Mouse (Mus musculus): ENCODE results near the gene Bcl3. TPM values are rescaled to one million over a fixed set of nuclear protein-coding genes. Genes with fewer than 3 reads are reported as not detected.
"Not testable (repeated sequence)": the region's sequence is repeated elsewhere in the genome, so short reads cannot be mapped to it uniquely, and the experiment has no call there.

The Bcl3 gene
- polyA plus RNA-seq, 1 experiment, result 0.18 TPM

DNA sequence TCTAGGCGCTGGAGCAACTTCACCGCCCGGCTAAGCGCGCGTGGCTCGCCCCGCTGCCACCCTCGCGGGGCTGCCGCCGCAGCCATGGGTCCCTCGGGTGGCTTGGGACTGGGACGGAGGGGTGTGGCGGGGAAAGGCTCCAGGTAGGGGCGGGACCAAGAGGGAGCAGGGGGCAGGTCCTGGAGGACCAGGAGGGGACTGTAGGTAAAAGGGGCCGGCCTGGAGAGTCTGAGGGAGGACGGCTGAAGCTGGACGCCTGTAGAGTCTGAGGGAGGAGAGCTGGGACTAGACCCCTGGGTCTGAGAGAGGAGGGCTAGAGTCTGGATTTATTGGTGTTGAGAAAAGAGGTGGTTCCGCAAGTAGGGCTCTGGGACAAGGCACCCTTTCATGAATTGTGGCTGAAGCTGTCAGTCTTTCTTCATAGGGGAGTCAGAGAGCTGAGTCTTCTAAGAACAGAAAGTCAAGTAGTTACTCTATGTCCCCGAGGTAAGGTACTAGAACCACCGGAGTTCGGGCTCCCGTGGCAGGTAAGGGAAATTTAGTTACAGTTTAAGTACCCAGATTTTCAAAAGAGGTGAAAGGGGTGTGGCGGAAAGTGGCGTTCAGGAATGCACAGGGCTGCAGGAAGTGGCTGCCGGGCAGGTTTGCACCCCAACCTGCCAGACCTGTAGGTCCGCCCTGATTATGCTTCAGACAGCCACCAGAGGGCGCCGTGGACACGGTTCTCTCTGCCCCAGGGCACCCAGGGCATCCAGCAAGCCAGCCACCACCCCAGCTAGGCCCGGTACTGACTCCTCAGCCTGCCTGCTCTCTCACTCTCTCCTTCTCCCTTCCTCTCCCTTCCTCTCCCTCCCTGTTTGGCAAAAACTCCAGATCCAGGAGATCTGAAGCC, 25.6 kb downstream of the Bcl3 start, which contains the start of gene Cblc:
Gene Cblc (minus strand): TSS at position 113 of the 892 bp plus-strand sequence.
- TF ChIP-seq TAL1 (IDR thresholded peaks at IDR 0.05; ENCODE audit: low read length), result no peak
- H3K4me1 ChIP-seq (ENCODE audit: control insufficient read depth), result no peaks in the 10 kb centered on the region; the same call in 1 of the 2 replicates
- H3K27me3 ChIP-seq (ENCODE audit: control insufficient read depth), result peaks cover 18% of the 10 kb centered on the region
- peak within 1 kb of the TSS; percentile 23 for H3K4me3 ChIP-seq (replicated peaks)
- H3K36me3 ChIP-seq (ENCODE audit: control insufficient read depth), result no peaks in the 10 kb centered on the region
- H3K9me3 ChIP-seq (ENCODE audit: control insufficient read depth, low read length), result no peaks in the 10 kb centered on the region

DNA sequence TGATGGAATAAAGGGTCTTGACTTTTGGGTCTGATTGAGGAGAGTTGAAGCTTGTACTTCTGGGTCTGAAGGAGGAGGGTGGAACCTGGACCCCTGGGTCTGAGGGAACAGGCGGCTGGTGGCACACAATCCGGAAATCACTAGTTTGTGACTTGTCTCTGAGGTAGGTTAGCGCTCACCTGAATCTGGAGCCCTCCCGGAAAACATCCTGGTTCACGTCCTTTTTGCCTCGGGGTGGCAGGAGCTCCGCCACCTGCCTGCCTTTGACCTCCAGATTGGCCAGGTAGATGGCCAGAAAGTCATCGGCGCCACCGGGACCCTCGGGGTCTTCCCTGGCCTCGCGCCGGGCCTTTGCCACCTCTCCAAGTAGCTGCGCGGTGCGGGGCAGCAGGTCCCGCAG, 26.3 kb downstream of the Bcl3 start:
- H3K36me3 ChIP-seq (ENCODE audit: control insufficient read depth), result no peaks in the 10 kb centered on the region
- no peaks in the 10 kb centered on the region; the same call in 1 of the 2 replicates for H3K4me1 ChIP-seq (ENCODE audit: control insufficient read depth)
- H3K27me3 ChIP-seq (ENCODE audit: control insufficient read depth), result peaks cover 18% of the 10 kb centered on the region
- no peaks in the 10 kb centered on the region for H3K9me3 ChIP-seq (ENCODE audit: control insufficient read depth, low read length)
- peak overlapping the region; percentile 23 for H3K4me3 ChIP-seq (replicated peaks)
- TF ChIP-seq GATA1 (IDR thresholded peaks at IDR 0.05; ENCODE audit: low read length) (no peak), TAL1 (IDR thresholded peaks at IDR 0.05; ENCODE audit: low read length) (no peak)

DNA sequence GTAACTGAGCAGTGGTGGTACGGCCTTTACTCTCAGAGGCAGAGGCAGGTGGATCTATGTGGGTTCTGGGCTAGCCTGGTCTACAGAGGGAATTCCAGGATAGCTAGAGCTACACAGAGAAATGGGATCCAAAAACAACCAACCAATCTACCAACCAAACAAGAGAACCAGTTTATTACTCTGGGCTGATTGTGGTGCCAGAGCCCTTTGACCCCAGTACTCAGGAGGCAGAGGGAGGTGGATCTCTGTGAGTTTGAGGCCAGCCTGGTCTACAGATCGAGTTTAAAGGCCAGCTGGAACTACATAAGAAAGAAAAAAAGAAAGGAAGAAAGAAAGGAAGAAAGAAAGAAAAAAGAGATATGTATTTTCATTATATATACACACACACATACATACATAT, 27.3 kb downstream of the Bcl3 start:
- Histone ChIP-seq H3K4me3 (replicated peaks) (no peak overlapping the region), H3K27me3 (ENCODE audit: control insufficient read depth) (peaks cover 18% of the 10 kb centered on the region), H3K4me1 (ENCODE audit: control insufficient read depth) (peaks cover 6% of the 10 kb centered on the region), H3K9me3 (ENCODE audit: control insufficient read depth, low read length) (no peaks in the 10 kb centered on the region), H3K36me3 (ENCODE audit: control insufficient read depth) (no peaks in the 10 kb centered on the region)
- TF ChIP-seq GATA1 (IDR thresholded peaks at IDR 0.05; ENCODE audit: low read length) (no peak), TAL1 (IDR thresholded peaks at IDR 0.05; ENCODE audit: low read length) (no peak)

DNA sequence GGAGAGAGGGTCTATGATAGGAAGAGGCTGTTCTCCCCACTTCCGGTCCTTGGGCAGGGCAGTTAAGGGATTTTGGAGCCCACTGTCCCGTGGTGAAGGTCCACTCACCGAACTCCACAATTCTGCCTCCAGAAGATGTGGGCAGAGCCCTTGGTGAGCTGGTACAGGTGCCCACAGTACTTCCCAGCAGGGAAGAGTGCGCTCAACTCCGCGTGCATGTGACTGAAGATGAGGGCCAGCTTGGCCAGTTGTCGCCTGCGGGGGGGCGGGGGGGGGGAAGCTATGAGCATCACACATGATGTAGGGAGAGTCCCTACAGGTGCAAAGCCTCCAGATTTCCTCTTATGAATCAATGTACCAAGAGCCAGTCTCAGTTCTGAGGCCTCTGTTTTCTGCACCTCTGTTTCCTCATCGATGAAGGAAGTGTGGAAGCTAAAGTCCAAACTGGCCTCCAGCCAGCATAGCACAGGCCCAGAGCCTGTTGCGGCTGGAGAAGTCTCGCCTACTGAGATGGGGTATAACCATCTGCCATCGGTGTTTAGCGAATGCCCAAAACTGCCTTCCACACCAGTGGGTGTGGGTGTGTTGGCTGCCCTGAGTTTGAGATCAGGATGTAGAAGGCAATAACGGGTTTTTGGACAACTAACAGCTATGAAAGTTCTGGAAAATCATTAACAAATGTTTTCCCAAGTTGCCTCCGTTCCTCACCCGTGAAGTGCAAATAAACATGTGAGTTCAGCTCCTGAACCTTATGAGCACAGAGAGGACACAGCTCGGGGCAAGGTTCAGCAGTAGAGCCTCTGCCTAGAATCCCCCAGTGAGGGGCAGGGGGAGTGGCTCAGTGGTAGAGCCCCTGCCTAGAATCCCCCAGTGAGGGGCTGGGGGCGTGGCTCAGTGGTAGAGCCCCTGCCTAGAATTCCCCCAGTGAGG, 29.6 kb downstream of the Bcl3 start:
- Histone ChIP-seq H3K27me3 (ENCODE audit: control insufficient read depth) (peaks cover 26% of the 10 kb centered on the region), H3K4me3 (replicated peaks) (no peak overlapping the region), H3K36me3 (ENCODE audit: control insufficient read depth) (no peaks in the 10 kb centered on the region), H3K4me1 (ENCODE audit: control insufficient read depth) (peaks cover 12% of the 10 kb centered on the region), H3K9me3 (ENCODE audit: control insufficient read depth, low read length) (no peaks in the 10 kb centered on the region)
- TF ChIP-seq TAL1 (IDR thresholded peaks at IDR 0.05; ENCODE audit: low read length) (no peak), GATA1 (IDR thresholded peaks at IDR 0.05; ENCODE audit: low read length) (no peak)

DNA sequence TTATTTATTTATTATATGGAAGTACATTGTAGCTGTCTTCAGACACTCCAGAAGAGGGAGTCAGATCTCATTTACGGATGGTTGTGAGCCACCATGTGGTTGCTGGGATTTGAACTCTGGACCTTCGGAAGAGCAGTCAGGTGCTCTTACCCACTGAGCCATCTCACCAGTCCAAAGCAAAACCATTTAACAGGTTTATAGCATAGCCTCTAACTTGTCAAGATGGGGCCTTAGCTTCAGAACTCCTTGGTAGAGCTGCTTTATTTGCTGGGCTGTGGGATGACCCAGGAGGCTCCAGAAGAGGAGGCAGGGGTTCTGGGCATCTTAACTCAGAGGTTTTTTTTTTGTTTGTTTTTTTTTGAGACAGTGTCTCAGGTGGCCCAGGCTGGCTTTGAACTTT, 31.1 kb downstream of the Bcl3 start:
- peaks cover 17% of the 10 kb centered on the region for H3K27me3 ChIP-seq (ENCODE audit: control insufficient read depth)
- H3K36me3 ChIP-seq (ENCODE audit: control insufficient read depth); H3K4me3 ChIP-seq (replicated peaks); H3K9me3 ChIP-seq (ENCODE audit: control insufficient read depth, low read length): not testable (repeated sequence)
- peaks cover 12% of the 10 kb centered on the region for H3K4me1 ChIP-seq (ENCODE audit: control insufficient read depth)

DNA sequence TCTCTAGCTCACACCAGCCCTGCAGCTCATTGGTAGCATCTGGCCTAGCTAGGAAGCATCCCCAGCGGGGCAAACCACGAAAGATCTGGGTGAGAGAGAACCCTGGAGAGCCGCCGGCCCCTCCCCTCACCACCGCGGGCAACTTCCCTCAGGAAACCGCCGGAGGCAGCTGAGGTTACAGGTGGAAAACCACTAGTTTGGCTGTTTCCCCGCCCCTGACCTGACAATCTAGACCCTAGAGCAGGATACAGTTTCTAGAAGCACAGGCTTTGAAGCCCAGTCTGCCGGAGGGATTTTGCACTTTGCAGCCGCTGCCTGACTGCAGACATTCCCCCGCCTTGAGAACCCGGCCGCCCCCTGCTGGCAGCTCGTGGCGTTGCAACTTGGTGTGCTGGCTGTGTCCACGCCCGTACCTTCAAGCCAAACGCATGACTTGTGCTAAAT, 32.6 kb downstream of the Bcl3 start:
- TF ChIP-seq GATA1 (IDR thresholded peaks at IDR 0.05; ENCODE audit: low read length), result no peak
- no peak for TF ChIP-seq TAL1 (IDR thresholded peaks at IDR 0.05; ENCODE audit: low read length)
- Histone ChIP-seq H3K9me3 (ENCODE audit: control insufficient read depth, low read length) (no peaks in the 10 kb centered on the region), H3K27me3 (ENCODE audit: control insufficient read depth) (peaks cover 8% of the 10 kb centered on the region), H3K4me1 (ENCODE audit: control insufficient read depth) (peaks cover 12% of the 10 kb centered on the region), H3K4me3 (replicated peaks) (peak overlapping the region; percentile 20), H3K36me3 (ENCODE audit: control insufficient read depth) (no peaks in the 10 kb centered on the region)

DNA sequence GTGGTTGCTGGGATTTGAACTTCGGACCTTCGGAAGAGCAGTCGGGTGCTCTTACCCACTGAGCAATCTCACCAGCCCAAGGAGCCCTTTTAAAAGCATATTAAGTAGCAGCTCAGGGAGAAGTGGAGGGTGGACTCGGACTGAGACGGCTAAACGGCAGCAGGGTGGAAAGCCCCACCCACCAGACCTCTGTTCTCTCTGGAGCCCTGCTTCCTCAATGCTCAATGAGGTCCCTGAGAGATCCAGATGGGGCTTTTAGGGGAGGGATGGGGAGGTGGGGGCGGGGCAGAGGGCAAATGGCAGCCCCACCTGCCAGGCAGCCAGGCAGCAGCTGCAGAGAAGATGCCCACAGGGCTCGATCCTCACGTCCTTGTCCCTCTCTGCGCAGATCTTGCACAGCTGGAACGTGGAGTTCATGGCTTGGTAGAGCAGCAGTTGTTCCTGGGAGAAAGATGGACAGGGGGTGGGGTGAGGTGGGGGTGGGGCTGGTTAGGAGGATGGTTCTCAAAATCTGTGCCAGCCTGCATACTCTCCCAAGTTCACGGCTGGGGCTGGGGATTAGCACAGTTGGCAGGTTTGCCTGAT, 36.6 kb downstream of the Bcl3 start:
- H3K27me3 ChIP-seq (ENCODE audit: control insufficient read depth), result peaks cover 8% of the 10 kb centered on the region
- TF ChIP-seq GATA1 (IDR thresholded peaks at IDR 0.05; ENCODE audit: low read length) (no peak), TAL1 (IDR thresholded peaks at IDR 0.05; ENCODE audit: low read length) (no peak)
- no peaks in the 10 kb centered on the region for H3K36me3 ChIP-seq (ENCODE audit: control insufficient read depth)
- H3K9me3 ChIP-seq (ENCODE audit: control insufficient read depth, low read length), result no peaks in the 10 kb centered on the region; the same call in 1 of the 2 replicates
- no peak overlapping the region for H3K4me3 ChIP-seq (replicated peaks)
- H3K4me1 ChIP-seq (ENCODE audit: control insufficient read depth), result peaks cover 12% of the 10 kb centered on the region

DNA sequence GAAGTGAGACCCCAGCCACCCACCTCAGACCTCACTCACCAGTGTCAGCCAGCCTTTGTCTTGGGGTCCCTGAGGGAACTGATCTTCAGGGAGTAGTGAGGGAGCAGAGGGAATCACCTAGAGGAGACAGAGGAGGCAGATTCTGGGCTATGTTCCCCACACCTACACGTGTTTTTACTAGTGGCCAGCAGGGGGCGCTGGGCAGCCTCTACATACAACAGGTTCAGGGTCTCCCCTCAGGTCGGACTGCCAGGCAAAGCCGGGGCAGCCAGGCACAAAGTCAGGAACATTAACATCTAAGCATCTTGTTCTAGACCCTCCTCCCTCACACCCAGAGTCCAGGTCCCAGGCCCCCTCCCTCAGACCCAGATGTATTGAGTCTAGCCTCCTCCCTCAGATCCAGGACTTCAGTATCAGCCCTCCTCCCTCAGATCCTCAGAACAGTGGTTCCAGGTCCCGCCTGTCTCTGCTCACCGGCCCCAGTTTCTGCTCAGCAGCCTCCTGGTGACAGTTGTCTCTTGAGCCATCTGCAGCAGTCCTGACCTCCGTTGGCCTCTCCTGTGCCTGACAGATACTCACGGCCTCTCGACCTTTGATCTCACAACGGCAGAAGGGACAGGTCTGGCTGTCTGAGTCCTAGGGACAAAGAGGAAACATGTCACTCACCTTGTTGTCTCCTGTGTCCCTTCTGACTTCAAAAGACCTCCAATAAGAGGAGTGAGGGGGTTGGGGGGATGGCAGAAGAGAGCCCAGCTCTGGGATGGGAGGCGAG, 37.6 kb downstream of the Bcl3 start:
- peaks cover 7% of the 10 kb centered on the region for H3K27me3 ChIP-seq (ENCODE audit: control insufficient read depth)
- H3K36me3 ChIP-seq (ENCODE audit: control insufficient read depth), result no peaks in the 10 kb centered on the region
- peaks cover 3% of the 10 kb centered on the region for H3K4me1 ChIP-seq (ENCODE audit: control insufficient read depth)
- TF ChIP-seq GATA1 (IDR thresholded peaks at IDR 0.05; ENCODE audit: low read length), result no peak
- TF ChIP-seq TAL1 (IDR thresholded peaks at IDR 0.05; ENCODE audit: low read length), result no peak
- H3K4me3 ChIP-seq (replicated peaks), result no peak overlapping the region
- peaks cover 1% of the 10 kb centered on the region; the same call in 1 of the 2 replicates for H3K9me3 ChIP-seq (ENCODE audit: control insufficient read depth, low read length)
